ENCODE assay signal across 8 mouse cellular contexts in genomic region chr11:119491690-119492087, GRCm38 (mm10). TPM values are rescaled to one million over a fixed set of nuclear protein-coding genes. Genes with fewer than 3 reads are reported as not detected.
DNase-seq lines count a peak whose midpoint lies in the region; ATAC-seq lines count a peak whose summit lies in the region.

No protein-coding gene starts in this region.

- peak overlapping the region; percentile 90 for H3K27ac ChIP-seq in kidney, embryonic 16.5 days (ENCODE audit: low read length)
- peak overlapping the region; percentile 33; the same call in 1 of the 2 replicates for H3K27ac ChIP-seq in brown adipose tissue, adult 24 weeks (replicated peaks; ENCODE audit: low read depth, low read length)
- peak overlapping the region; percentile 97 for H3K27ac ChIP-seq in hindbrain, embryonic 13.5 days
- peak overlapping the region; percentile 96 for H3K27ac ChIP-seq in midbrain, embryonic 14.5 days (replicated peaks; ENCODE audit: low read depth, low read length)

- peak; percentile 36; the same call in 1 of the 2 replicates for ATAC-seq in kidney, embryonic 16.5 days (ENCODE audit: low FRiP score, low TSS enrichment)
- ATAC-seq in hindbrain, embryonic 13.5 days (ENCODE audit: low FRiP score), result 0 out of 2 replicates have a peak, but pooled peaks have one; percentile 23
- ATAC-seq in midbrain, embryonic 14.5 days (ENCODE audit: low FRiP score, low TSS enrichment), result no peak

- H3K9me3 ChIP-seq in kidney, embryonic 16.5 days (ENCODE audit: low read length), result no peaks in the 10 kb centered on the region
- H3K9me3 ChIP-seq in hindbrain, embryonic 13.5 days, result no peaks in the 10 kb centered on the region
- H3K9me3 ChIP-seq in midbrain, embryonic 14.5 days (ENCODE audit: control insufficient read depth, low read length), result no peaks in the 10 kb centered on the region

- peaks cover 6% of the 10 kb centered on the region for H3K4me1 ChIP-seq in kidney, embryonic 16.5 days (ENCODE audit: insufficient read depth, low read length)
- no peaks in the 10 kb centered on the region for H3K4me1 ChIP-seq in brown adipose tissue, adult 24 weeks (ENCODE audit: control insufficient read depth, insufficient read depth, insufficient read length, low read length)
- peaks cover 36% of the 10 kb centered on the region for H3K4me1 ChIP-seq in hindbrain, embryonic 13.5 days (replicated peaks)
- peaks cover 16% of the 10 kb centered on the region for H3K4me1 ChIP-seq in midbrain, embryonic 14.5 days (ENCODE audit: control insufficient read depth, insufficient read depth, low read length)

- peak overlapping the region; percentile 95 for H3K4me2 ChIP-seq in kidney, embryonic 16.5 days (replicated peaks; ENCODE audit: low read depth, low read length)
- H3K4me2 ChIP-seq in hindbrain, embryonic 13.5 days, result peak overlapping the region; percentile 86
- H3K4me2 ChIP-seq in midbrain, embryonic 14.5 days (ENCODE audit: low read length), result peak overlapping the region; percentile 91

- peak overlapping the region; percentile 92 for H3K9ac ChIP-seq in kidney, embryonic 16.5 days (replicated peaks; ENCODE audit: low read length)
- peak overlapping the region; percentile 93 for H3K9ac ChIP-seq in hindbrain, embryonic 13.5 days
- peak overlapping the region; percentile 85 for H3K9ac ChIP-seq in midbrain, embryonic 14.5 days (replicated peaks; ENCODE audit: low read length)

- peak overlapping the region; percentile 69 for H3K4me3 ChIP-seq in kidney, embryonic 16.5 days (ENCODE audit: low read length)
- H3K4me3 ChIP-seq in brown adipose tissue, adult 24 weeks (ENCODE audit: insufficient read depth, low read depth, low read length), result peak overlapping the region; percentile 87
- H3K4me3 ChIP-seq in hindbrain, embryonic 13.5 days, result peak overlapping the region; percentile 85
- peak overlapping the region; percentile 82 for H3K4me3 ChIP-seq in midbrain, embryonic 14.5 days (replicated peaks; ENCODE audit: low read depth, low read length)

- 3% methylated on average over 27 of the region's 27 CpGs for WGBS in kidney, embryonic 16.5 days
- WGBS in hindbrain, embryonic 13.5 days, result 6% methylated on average over 27 of the region's 27 CpGs
- whole genome bisulfite sequencing in midbrain, embryonic 14.5 days, result 8% methylated on average over 27 of the region's 27 CpGs

- no peak for DNase-seq in kidney, postnatal 14 days
- DNase-seq in midbrain, embryonic 14.5 days, result no peak
- DNase-seq in cerebellum, postnatal 4 days (ENCODE audit: low spot score in 2 of 2), result no peak
- no peak for DNase-seq in thymus, postnatal 36 days
- no peak for DNase-seq in urinary bladder, adult 18-20 months (ENCODE audit: low spot score in 2 of 2)

- peaks cover 3% of the 10 kb centered on the region; the same call in 1 of the 2 replicates for H3K36me3 ChIP-seq in kidney, embryonic 16.5 days (ENCODE audit: insufficient read depth, low read length)
- 0 out of 2 replicates have a peak, but pooled peaks cover 13% of the 10 kb centered on the region for H3K36me3 ChIP-seq in hindbrain, embryonic 13.5 days
- H3K36me3 ChIP-seq in midbrain, embryonic 14.5 days (ENCODE audit: control insufficient read depth, insufficient read depth, low read length), result 0 out of 2 replicates have a peak, but pooled peaks cover 4% of the 10 kb centered on the region

- H3K27me3 ChIP-seq in kidney, embryonic 16.5 days (ENCODE audit: insufficient read depth, low read length), result no peaks in the 10 kb centered on the region
- 0 out of 2 replicates have a peak, but pooled peaks cover 2% of the 10 kb centered on the region for H3K27me3 ChIP-seq in hindbrain, embryonic 13.5 days
- no peaks in the 10 kb centered on the region for H3K27me3 ChIP-seq in midbrain, embryonic 14.5 days (ENCODE audit: control insufficient read depth, insufficient read depth, low read length)

RNA-seq across cellular contexts. Expression of gene Endov, which starts 0.5 kb away (rescaled TPM):
- 18.0 and 18.8 TPM in 2 replicates for polyA plus RNA-seq in kidney, embryonic 16.5 days (2015; fragmentation: Nextera tagmentation; extraction: Ambion mirVana)
- 2.1 and 2.5 TPM in 2 replicates for polyA plus RNA-seq in brown adipose tissue, adult 24 weeks (2012; ENCODE audit: insufficient read depth, insufficient read length, missing spikeins)
- polyA plus RNA-seq in hindbrain, embryonic 13.5 days (2015; fragmentation: Nextera tagmentation; extraction: Ambion mirVana), result 15.5 and 20.9 TPM in 2 replicates
- polyA plus RNA-seq in midbrain, embryonic 14.5 days (2014; fragmentation: Nextera tagmentation; extraction: Ambion mirVana), result 21.2 and 23.0 TPM in 2 replicates

RNA-seq across cellular contexts. Expression of gene Nptx1, which starts 55.9 kb away (rescaled TPM):
- polyA plus RNA-seq in kidney, embryonic 16.5 days (2015; fragmentation: Nextera tagmentation; extraction: Ambion mirVana), result 0.54 and 0.86 TPM in 2 replicates
- not detected in 2 replicates for polyA plus RNA-seq in brown adipose tissue, adult 24 weeks (2012; ENCODE audit: insufficient read depth, insufficient read length, missing spikeins)
- polyA plus RNA-seq in hindbrain, embryonic 13.5 days (2015; fragmentation: Nextera tagmentation; extraction: Ambion mirVana), result 12.6 and 15.2 TPM in 2 replicates
- polyA plus RNA-seq in midbrain, embryonic 14.5 days (2014; fragmentation: Nextera tagmentation; extraction: Ambion mirVana), result 10.1 and 11.3 TPM in 2 replicates

Comparison
In these comparisons a context has a peak if more than half of its experiments do, and no peak if none do; other contexts are left out.
1. H3K27ac ChIP-seq: peak in every context shown above with its lines; median percentile 97 in hindbrain, embryonic 13.5 days; 96 in midbrain, embryonic 14.5 days; 90 in kidney, embryonic 16.5 days; 33 in brown adipose tissue, adult 24 weeks.